Mouse (Mus musculus) heart, embryonic 11.5 days (tissue): ENCODE measurements around the gene Foxn2. TPM values are rescaled to one million over a fixed set of nuclear protein-coding genes. Genes with fewer than 3 reads are reported as not detected.

ENCODE experiments used
- ATAC-seq: fragments of 200-750 bp; cut with Nextera tagmentation; replicated peaks from 2 replicates; pipeline ENCODE4 v1.8.0; 2017; ENCODE audit warnings: moderate library complexity; ENCODE audit not compliant: insufficient number of reproducible peaks, low FRiP score, low TSS enrichment
- H3K27ac ChIP-seq: fragments of 300-500 bp; sonication (generic); 2 replicates; pipeline ENCODE4 v1.5.1; 2014; ENCODE audit warnings: mild to moderate bottlenecking, low read depth, low read length
- H3K27me3 ChIP-seq: fragments of 300-500 bp; sonication (generic); 2 replicates; pipeline ENCODE4 v1.6.1; 2014; ENCODE audit warnings: mild to moderate bottlenecking, low read length, mixed read lengths; ENCODE audit not compliant: control insufficient read depth, insufficient read depth
- H3K36me3 ChIP-seq: fragments of 300-500 bp; sonication (generic); 2 replicates; pipeline ENCODE4 v1.6.1; 2014; ENCODE audit warnings: mild to moderate bottlenecking, low read length, moderate library complexity, mixed read lengths; ENCODE audit not compliant: control insufficient read depth, insufficient read depth
- H3K4me1 ChIP-seq: fragments of 300-500 bp; sonication (generic); 2 replicates; pipeline ENCODE4 v1.6.1; 2014; ENCODE audit warnings: low read length; ENCODE audit not compliant: control insufficient read depth, insufficient read depth
- H3K4me2 ChIP-seq: fragments of 300-500 bp; sonication (generic); 2 replicates; pipeline ENCODE4 v1.6.1; 2014; ENCODE audit warnings: mild to moderate bottlenecking, moderate library complexity
- H3K4me3 ChIP-seq: fragments of 300-500 bp; sonication (generic); 2 replicates; pipeline ENCODE4 v1.5.1; 2014; ENCODE audit warnings: low read depth, low read length
- H3K9ac ChIP-seq: fragments of 300-500 bp; sonication (generic); 2 replicates; pipeline ENCODE4 v1.6.1; 2014; ENCODE audit warnings: mild to moderate bottlenecking, low read depth, low read length, moderate library complexity
- H3K9me3 ChIP-seq: fragments of 300-500 bp; sonication (generic); replicated peaks from 2 replicates; pipeline ENCODE4 v1.6.1; 2016; ENCODE audit warnings: low read length; ENCODE audit not compliant: control insufficient read depth
- WGBS: fragments of 180-500 bp; shearing (Covaris S2); extraction: QIAGEN DNeasy Blood & Tissue Kit; methylation state at CpG from one replicate; pipeline ENCODE4 v1.1.7; 2014; ENCODE audit not compliant: insufficient replicate concordance; 5-methylcytosine and 5-hydroxymethylcytosine counted together
- polyA plus RNA-seq: library from polyadenylated mRNA; unstranded; fragments of >200 nt; fragmentation: Nextera tagmentation; extraction: Ambion mirVana; gene quantifications from 2 replicates; pipeline ENCODE4 v1.2.1, GENCODE M21; 2014

Foxn2 gene
- polyA plus RNA-seq, 1 experiment from 2014 or later, result 8.0 TPM

- Histone ChIP-seq H3K27me3 (no peaks in the 10 kb centered on the region), H3K4me3 (peak overlapping the region; percentile 67), H3K4me2 (peak overlapping the region; percentile 79), H3K9ac (peak overlapping the region; percentile 73), H3K9me3 (no peaks in the 10 kb centered on the region), H3K4me1 (no peaks in the 10 kb centered on the region; the same call in 1 of the 2 replicates), H3K27ac (0 out of 2 replicates have a peak overlapping the region, but pooled peaks have one; percentile 5), H3K36me3 (no peaks in the 10 kb centered on the region)
- 2% methylated on average over 12 of the region's 14 CpGs for WGBS
- peak; percentile 74 for ATAC-seq
Measured at GRCm38 (mm10) chr17:88530236-88530619, 89.7 kb downstream of the Foxn2 start.

GRCm38 (mm10) chr17:88530667-88531066, 90.2 kb downstream of the Foxn2 start:
- no peaks in the 10 kb centered on the region for H3K27me3 ChIP-seq
- peak overlapping the region; percentile 67 for H3K4me3 ChIP-seq
- H3K36me3 ChIP-seq, result no peaks in the 10 kb centered on the region
- ATAC-seq, result no peak
- H3K9me3 ChIP-seq, result no peaks in the 10 kb centered on the region
- WGBS, result 14% methylated on average over 11 of the region's 11 CpGs
- peak overlapping the region; percentile 73 for H3K9ac ChIP-seq
- no peaks in the 10 kb centered on the region; the same call in 1 of the 2 replicates for H3K4me1 ChIP-seq
- peak overlapping the region; percentile 79 for H3K4me2 ChIP-seq
- H3K27ac ChIP-seq, result 0 out of 2 replicates have a peak overlapping the region, but pooled peaks have one; percentile 5

GRCm38 (mm10) chr17:88531176-88531575, 90.7 kb downstream of the Foxn2 start:
- no peak for ATAC-seq
- no peak overlapping the region; the same call in 1 of the 2 replicates for H3K4me2 ChIP-seq
- 53% methylated on average over 6 of the region's 6 CpGs for WGBS
- no peaks in the 10 kb centered on the region; the same call in 1 of the 2 replicates for H3K4me1 ChIP-seq
- no peaks in the 10 kb centered on the region for H3K9me3 ChIP-seq
- H3K27ac ChIP-seq, result no peak overlapping the region
- no peaks in the 10 kb centered on the region for H3K27me3 ChIP-seq
- no peak overlapping the region; the same call in 1 of the 2 replicates for H3K4me3 ChIP-seq
- H3K36me3 ChIP-seq, result no peaks in the 10 kb centered on the region
- H3K9ac ChIP-seq, result no peak overlapping the region

GRCm38 (mm10) chr17:88537842-88538430, 97.4 kb downstream of the Foxn2 start:
- H3K27ac ChIP-seq, result no peak overlapping the region
- no peak overlapping the region for H3K9ac ChIP-seq
- no peak for ATAC-seq
- no peaks in the 10 kb centered on the region for H3K27me3 ChIP-seq
- H3K4me2 ChIP-seq, result no peak overlapping the region
- H3K9me3 ChIP-seq, result no peaks in the 10 kb centered on the region
- H3K4me3 ChIP-seq, result no peak overlapping the region
- peaks cover 6% of the 10 kb centered on the region; the same call in 1 of the 2 replicates for H3K4me1 ChIP-seq
- no peaks in the 10 kb centered on the region for H3K36me3 ChIP-seq
- 88% methylated on average over 8 of the region's 8 CpGs for WGBS

Other genes with a start within 250 kb of the Foxn2 start
- 15.9 and 16.8 TPM in 2 replicates for gene Ppp1r21, start 89.4 kb downstream of the Foxn2 start, polyA plus RNA-seq
- gene Ston1, start 157.0 kb downstream of the Foxn2 start, polyA plus RNA-seq, result 6.9 and 11.1 TPM in 2 replicates
- 0.21 and 0.41 TPM in 2 replicates for gene Gtf2a1l, start 227.9 kb downstream of the Foxn2 start, polyA plus RNA-seq